Mouse (Mus musculus) CH12.LX (cell line): ENCODE measurements at regions not wholly inside any gene's neighbourhood (a gene's known extent, or its start where the extent isn't known, plus 50 kb on each side); places are given as distances from the start of the nearest gene placed in this dataset.

ENCODE experiments used
- DNase-seq: peaks from one replicate; pipeline ENCODE4 v3.0.0-alpha.2; 2013; ENCODE audit errors: extremely low read depth
- H3K27ac ChIP-seq: 2 replicates; pipeline ENCODE4 v1.5.1; 2012; ENCODE audit warnings: low read depth, mild to moderate bottlenecking, control low read depth, moderate library complexity; ENCODE audit not compliant: insufficient read depth
- H3K27me3 ChIP-seq: replicated peaks from 2 replicates; pipeline ENCODE3; 2012; ENCODE audit warnings: inconsistent platforms
- H3K36me3 ChIP-seq, 2 experiments: replicated peaks in 1 of 2; 2 replicates each; pipeline versions ENCODE3 to v1.6.1; 2012; ENCODE audit warnings: inconsistent platforms in 1 of 2, low read length in 1 of 2, mild to moderate bottlenecking in 1 of 2, mixed read lengths in 1 of 2, moderate library complexity in 1 of 2; ENCODE audit not compliant: control insufficient read depth in 1 of 2, insufficient read depth in 1 of 2
- H3K4me1 ChIP-seq, 2 experiments: 2 replicates each; pipeline ENCODE4 v1.6.1; 2012; ENCODE audit warnings: inconsistent platforms in 1 of 2, moderate library complexity in 1 of 2; ENCODE audit not compliant: insufficient read depth in 2 of 2, control insufficient read depth in 1 of 2
- H3K4me2 ChIP-seq: 2 replicates; pipeline ENCODE4 v1.6.1; 2012; ENCODE audit warnings: low read depth, mild to moderate bottlenecking, control low read depth; ENCODE audit not compliant: poor library complexity, insufficient read depth, severe bottlenecking
- H3K4me3 ChIP-seq, 3 experiments: fragments of 150-350 bp in 1 of 3; sonication (generic) in 1 of 3; replicated peaks in 1 of 3; 2 replicates each; pipeline versions ENCODE3 to v1.5.1; 2011 to 2012; ENCODE audit warnings: low read depth in 2 of 3, low read length in 2 of 3, mild to moderate bottlenecking in 2 of 3, moderate library complexity in 2 of 3, control low read depth in 1 of 3, improper control_type of control experiment in 1 of 3, inconsistent platforms in 1 of 3, mixed read lengths in 1 of 3; ENCODE audit not compliant: poor library complexity in 1 of 3
- H3K79me2 ChIP-seq: replicated peaks from 2 replicates; pipeline ENCODE4 v1.6.1; 2012; ENCODE audit warnings: mild to moderate bottlenecking, moderate library complexity; ENCODE audit not compliant: control insufficient read depth, poor library complexity, insufficient read depth, severe bottlenecking; ENCODE audit errors: extremely low read depth
- H3K9ac ChIP-seq: 2 replicates; pipeline ENCODE4 v1.6.1; 2012; ENCODE audit warnings: low read depth, mild to moderate bottlenecking, control low read depth, moderate library complexity; ENCODE audit not compliant: insufficient read depth
- H3K9me3 ChIP-seq: replicated peaks from 2 replicates; pipeline ENCODE3; 2012; ENCODE audit warnings: low read length, inconsistent platforms, mixed read lengths
- BHLHE40 ChIP-seq: IDR thresholded peaks from 2 replicates; pipeline ENCODE4 v1.6.1; 2011; ENCODE audit warnings: mild to moderate bottlenecking, low read depth, low read length, improper control_type of control experiment
- CHD1 ChIP-seq: IDR thresholded peaks from 2 replicates; pipeline ENCODE4 v1.6.1; 2012; ENCODE audit warnings: low read depth, low read length, improper control_type of control experiment, inconsistent platforms
- CTCF ChIP-seq, 2 experiments: IDR thresholded peaks in 1 of 2; conservative IDR thresholded peaks in 1 of 2; 2 replicates each; pipeline ENCODE4 v1.5.1; 2011 to 2012; ENCODE audit warnings: low read depth in 2 of 2, low read length in 2 of 2, improper control_type of control experiment in 1 of 2, inconsistent platforms in 1 of 2, mild to moderate bottlenecking in 1 of 2, moderate library complexity in 1 of 2
- E2F4 ChIP-seq: IDR thresholded peaks from 2 replicates; pipeline ENCODE4 v1.6.1; 2011; ENCODE audit warnings: low read depth, low read length, improper control_type of control experiment; ENCODE audit not compliant: insufficient replicate concordance
- ELF1 ChIP-seq: IDR thresholded peaks from 2 replicates; pipeline ENCODE4 v1.6.1; 2014; ENCODE audit warnings: low read depth, mild to moderate bottlenecking, inconsistent platforms, low read length, improper control_type of control experiment
- ETS1 ChIP-seq: conservative IDR thresholded peaks from 2 replicates; pipeline ENCODE4 v1.6.1; 2012; ENCODE audit warnings: low read depth, mild to moderate bottlenecking, inconsistent platforms, low read length, improper control_type of control experiment, moderate library complexity
- GABPA ChIP-seq: IDR thresholded peaks from 2 replicates; pipeline ENCODE4 v1.6.1; 2012; ENCODE audit warnings: low read depth, low read length, improper control_type of control experiment, inconsistent platforms; ENCODE audit not compliant: insufficient replicate concordance
- HCFC1 ChIP-seq: IDR thresholded peaks from 2 replicates; pipeline ENCODE4 v1.6.1; 2012; ENCODE audit warnings: low read depth, mild to moderate bottlenecking, inconsistent platforms, low read length, improper control_type of control experiment
- IRF4 ChIP-seq: IDR thresholded peaks from 2 replicates; pipeline ENCODE4 v1.6.1; 2014; ENCODE audit warnings: low read depth, mild to moderate bottlenecking, inconsistent platforms, low read length, improper control_type of control experiment
- KAT2A ChIP-seq: IDR thresholded peaks from 2 replicates; pipeline ENCODE4 v1.6.1; 2012; ENCODE audit warnings: low read length, improper control_type of control experiment, inconsistent platforms; ENCODE audit not compliant: insufficient replicate concordance
- MAFK ChIP-seq: IDR thresholded peaks from 2 replicates; pipeline ENCODE4 v1.6.1; 2011; ENCODE audit warnings: low read length, improper control_type of control experiment; ENCODE audit not compliant: insufficient replicate concordance
- MAX ChIP-seq: IDR thresholded peaks from 2 replicates; pipeline ENCODE4 v1.6.1; 2011; ENCODE audit warnings: low read length, improper control_type of control experiment
- MAZ ChIP-seq: IDR thresholded peaks from 2 replicates; pipeline ENCODE4 v1.6.1; 2012; ENCODE audit warnings: low read depth, mild to moderate bottlenecking, inconsistent platforms, low read length, improper control_type of control experiment, moderate library complexity
- MEF2A ChIP-seq: IDR thresholded peaks from 2 replicates; pipeline ENCODE4 v1.6.1; 2014; ENCODE audit warnings: low read depth, mild to moderate bottlenecking, inconsistent platforms, low read length, improper control_type of control experiment, borderline replicate concordance
- MXI1 ChIP-seq: IDR thresholded peaks from 2 replicates; pipeline ENCODE4 v1.6.1; 2011; ENCODE audit warnings: mild to moderate bottlenecking, low read depth, low read length, improper control_type of control experiment
- NELFE ChIP-seq: IDR thresholded peaks from 2 replicates; pipeline ENCODE4 v1.6.1; 2011; ENCODE audit warnings: low read depth, low read length, improper control_type of control experiment
- PAX5 ChIP-seq: IDR thresholded peaks from 2 replicates; pipeline ENCODE4 v1.6.1; 2012; ENCODE audit warnings: low read length, inconsistent platforms, mixed read lengths
- POLR2A ChIP-seq: IDR thresholded peaks from 2 replicates; pipeline ENCODE4 v1.6.1; 2011; ENCODE audit warnings: low read depth, mild to moderate bottlenecking, improper control_type of control experiment, low read length
- POLR2AphosphoS2 ChIP-seq: IDR thresholded peaks from 2 replicates; pipeline ENCODE4 v1.6.1; 2011; ENCODE audit warnings: low read depth, low read length, improper control_type of control experiment
- RAD21 ChIP-seq: IDR thresholded peaks from 2 replicates; pipeline ENCODE4 v1.6.1; 2011; ENCODE audit warnings: low read depth, mild to moderate bottlenecking, low read length, improper control_type of control experiment, moderate library complexity
- SMC3 ChIP-seq: IDR thresholded peaks from 2 replicates; pipeline ENCODE4 v1.6.1; 2011; ENCODE audit warnings: low read depth, low read length, improper control_type of control experiment
- TCF12 ChIP-seq: IDR thresholded peaks from 2 replicates; pipeline ENCODE4 v1.6.1; 2014; ENCODE audit warnings: low read depth, mild to moderate bottlenecking, inconsistent platforms, low read length, improper control_type of control experiment
- UBTF ChIP-seq: IDR thresholded peaks from 2 replicates; pipeline ENCODE4 v1.6.1; 2012; ENCODE audit warnings: low read depth, mild to moderate bottlenecking, inconsistent platforms, low read length, improper control_type of control experiment, moderate library complexity
- USF1 ChIP-seq: IDR thresholded peaks from 2 replicates; pipeline ENCODE4 v1.6.1; 2014; ENCODE audit warnings: low read depth, mild to moderate bottlenecking, inconsistent platforms, low read length, improper control_type of control experiment
- USF2 ChIP-seq: conservative IDR thresholded peaks from 2 replicates; pipeline ENCODE4 v1.6.1; 2011; ENCODE audit warnings: low read depth, low read length, improper control_type of control experiment
- ZC3H11A ChIP-seq: IDR thresholded peaks from 2 replicates; pipeline ENCODE4 v1.6.1; 2012; ENCODE audit warnings: low read depth, mild to moderate bottlenecking, inconsistent platforms, low read length, improper control_type of control experiment
- ZKSCAN1 ChIP-seq: IDR thresholded peaks from 2 replicates; pipeline ENCODE4 v1.6.1; 2012; ENCODE audit warnings: low read depth, inconsistent platforms, low read length, improper control_type of control experiment, borderline replicate concordance
- ZMIZ1 ChIP-seq: IDR thresholded peaks from 2 replicates; pipeline ENCODE4 v1.6.1; 2012; ENCODE audit warnings: low read depth, mild to moderate bottlenecking, inconsistent platforms, low read length, improper control_type of control experiment
- dilution Hi-C: fragments of 300-500 bp; cut with MboI; formaldehyde crosslinking; loops from 2 replicates; pipeline ENCODE4 v1.14.3; 2020; ENCODE audit warnings: low sequenced_read_pairs; ENCODE audit not compliant: extremely low pct_unique_long_range_greater_than_20kb, extremely low pct_ligation_motif_present
- in situ Hi-C: fragments of 300-500 bp; cut with MboI; formaldehyde crosslinking; loops from 3 replicates; pipeline ENCODE4 v1.14.3; 2019; ENCODE audit warnings: low sequenced_read_pairs, low pct_ligation_motif_present, low pct_unique_long_range_greater_than_20kb, mixed read lengths

- Histone ChIP-seq H3K4me2 (no peak overlapping the region), H3K27me3 (no peaks in the 10 kb centered on the region), H3K9me3 (peaks cover 42% of the 10 kb centered on the region), H3K4me1 (no peaks in the 10 kb centered on the region), H3K36me3 (no peaks in the 10 kb centered on the region), H3K9ac (no peak overlapping the region), H3K79me2 (no peaks in the 10 kb centered on the region), H3K4me3 (no peak overlapping the region), H3K27ac (no peak overlapping the region)
- DNase-seq: no peak
- dilution Hi-C loops: no loop called here
- in situ Hi-C loops: no loop called here
- no peak for TF ChIP-seq MAZ
- no peak for TF ChIP-seq MXI1
- no peak for TF ChIP-seq ZMIZ1
- no peak for TF ChIP-seq ZC3H11A
- TF ChIP-seq GABPA: no peak
- no peak for TF ChIP-seq RAD21
- no peak for TF ChIP-seq SMC3
- TF ChIP-seq ETS1: no peak
- TF ChIP-seq MAX: no peak
- no peak for TF ChIP-seq HCFC1
- TF ChIP-seq CHD1: no peak
- TF ChIP-seq MAFK: no peak
- no peak for TF ChIP-seq BHLHE40
- no peak for TF ChIP-seq POLR2AphosphoS2
- TF ChIP-seq ZKSCAN1: no peak
- no peak for TF ChIP-seq PAX5
- no peak for TF ChIP-seq MEF2A
- TF ChIP-seq KAT2A: no peak
- no peak for TF ChIP-seq UBTF
Measured at GRCm38 (mm10) chr11:13005228-13005627, 540.5 kb upstream of the Cobl start.

GRCm38 (mm10) chr11:12999279-12999678, 534.5 kb upstream of the Cobl start:
- no peaks in the 10 kb centered on the region for H3K36me3 ChIP-seq
- no peak overlapping the region for H3K4me3 ChIP-seq
- H3K27ac ChIP-seq: no peak overlapping the region
- no peak for DNase-seq
- H3K4me1 ChIP-seq: no peaks in the 10 kb centered on the region
- TF ChIP-seq RAD21: no peak
- TF ChIP-seq E2F4: no peak
- no peak for TF ChIP-seq BHLHE40
- TF ChIP-seq NELFE: no peak
- TF ChIP-seq POLR2AphosphoS2: no peak
- no peak for TF ChIP-seq ZMIZ1
- no peak for TF ChIP-seq POLR2A
- TF ChIP-seq MAZ: no peak
- no peak for TF ChIP-seq IRF4
- no peak for TF ChIP-seq CTCF (conservative IDR thresholded peaks at IDR 0.05 in 1 of 2, IDR thresholded peaks at IDR 0.05 in 1 of 2; ENCODE audit: low read depth in 2 of 2, low read length in 2 of 2)
- TF ChIP-seq UBTF: no peak
- no peak for TF ChIP-seq ZC3H11A
- TF ChIP-seq ETS1: no peak
- no peak for TF ChIP-seq ELF1
- no peak for TF ChIP-seq TCF12
- TF ChIP-seq PAX5: no peak
- TF ChIP-seq USF1: no peak
- no peak for TF ChIP-seq USF2
- TF ChIP-seq, all 38 proteins: peak for 0
- in situ Hi-C loops (no loop called here), dilution Hi-C loops (no loop called here)
- Histone ChIP-seq H3K9me3 (peaks cover 57% of the 10 kb centered on the region), H3K27me3 (no peaks in the 10 kb centered on the region), H3K79me2 (no peaks in the 10 kb centered on the region), H3K4me2 (no peak overlapping the region), H3K9ac (no peak overlapping the region)
